Mouse (Mus musculus): ENCODE data around the gene Pgk2. TPM values are rescaled to one million over a fixed set of nuclear protein-coding genes. Genes with fewer than 3 reads are reported as not detected.
"Not testable (repeated sequence)": the region's sequence is repeated elsewhere in the genome, so short reads cannot be mapped to it uniquely, and the experiment has no call there.

The Pgk2 gene
- polyA plus RNA-seq (2011; ENCODE audit: insufficient read length, low read depth, missing spikeins) = not detected in 2 replicates

- Histone ChIP-seq H3K27ac (ENCODE audit: insufficient read depth, low read length) (no peak within 1 kb of the TSS), H3K4me1 (ENCODE audit: control insufficient read depth, insufficient read depth, low read length) (no peaks in the 10 kb centered on the region), H3K4me3 (ENCODE audit: insufficient read depth, low read length) (no peak within 1 kb of the TSS)
- TF ChIP-seq POLR2A (IDR thresholded peaks at IDR 0.05; ENCODE audit: low read depth, low read length) (no peak), CTCF (IDR thresholded peaks at IDR 0.05; ENCODE audit: borderline replicate concordance, insufficient read depth, low read length) (no peak)
These were observed at the start of gene Pgk2 for GRCm38 (mm10) chr17:40208540-40208939. Gene Pgk2 (minus strand): TSS chr17:40208640.

DNA sequence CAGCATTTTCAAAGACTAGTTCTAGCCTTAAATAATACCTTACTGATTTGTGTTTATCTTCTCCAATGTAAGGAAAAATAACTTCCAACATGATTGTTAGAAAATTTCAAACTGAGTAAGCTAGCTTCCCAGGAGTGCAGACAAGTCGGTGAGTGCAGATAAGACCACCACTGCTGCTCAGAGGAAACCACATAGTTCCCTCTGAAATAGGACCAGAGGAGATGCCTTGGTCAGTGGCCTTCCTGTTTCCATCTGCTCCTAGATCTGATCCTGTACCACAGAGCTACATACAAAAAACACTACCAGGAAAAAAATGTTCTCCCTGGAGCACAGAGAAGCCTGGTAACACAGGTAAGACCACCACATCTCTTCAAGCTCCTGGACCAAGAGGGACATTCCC, 44.0 kb upstream of the Pgk2 start:
- no peak overlapping the region for H3K4me3 ChIP-seq (ENCODE audit: insufficient read depth, low read length)
- no peak for TF ChIP-seq CTCF (IDR thresholded peaks at IDR 0.05; ENCODE audit: borderline replicate concordance, insufficient read depth, low read length)
- TF ChIP-seq POLR2A (IDR thresholded peaks at IDR 0.05; ENCODE audit: low read depth, low read length) = no peak
- H3K27ac ChIP-seq (ENCODE audit: insufficient read depth, low read length) = no peak overlapping the region
- H3K4me1 ChIP-seq (ENCODE audit: control insufficient read depth, insufficient read depth, low read length) = no peaks in the 10 kb centered on the region

GRCm38 (mm10) chr17:40242135-40242534, 33.7 kb upstream of the Pgk2 start, which contains the start of gene Crisp3:
Gene Crisp3 (minus strand): TSS chr17:40242288.
- Histone ChIP-seq H3K27ac (ENCODE audit: insufficient read depth, low read length) (no peak within 1 kb of the TSS), H3K4me1 (ENCODE audit: control insufficient read depth, insufficient read depth, low read length) (no peaks in the 10 kb centered on the region), H3K4me3 (ENCODE audit: insufficient read depth, low read length) (no peak within 1 kb of the TSS)
- TF ChIP-seq CTCF (IDR thresholded peaks at IDR 0.05; ENCODE audit: borderline replicate concordance, insufficient read depth, low read length) (no peak), POLR2A (IDR thresholded peaks at IDR 0.05; ENCODE audit: low read depth, low read length) (no peak)

DNA sequence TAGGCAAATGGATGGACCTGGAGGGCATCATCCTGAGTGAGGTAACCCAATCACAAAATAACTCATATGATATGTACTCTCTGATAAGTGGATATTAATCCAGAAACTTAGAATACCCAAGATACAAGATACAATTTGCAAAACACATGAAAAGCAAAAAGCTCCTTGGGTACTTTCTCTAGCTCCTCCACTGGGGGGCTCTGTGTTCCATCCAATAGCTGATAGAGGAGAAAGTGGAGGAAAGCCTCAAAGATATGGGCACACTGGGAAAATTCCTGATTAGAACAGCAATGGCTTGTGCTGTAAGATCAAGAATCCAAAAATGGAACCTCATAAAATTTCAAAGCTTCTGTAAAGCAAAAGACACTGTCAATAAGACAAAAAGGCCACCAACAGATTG, 6.6 kb downstream of the Pgk2 start:
- H3K27ac ChIP-seq (ENCODE audit: insufficient read depth, low read length); H3K4me1 ChIP-seq (ENCODE audit: control insufficient read depth, insufficient read depth, low read length); H3K4me3 ChIP-seq (ENCODE audit: insufficient read depth, low read length): not testable (repeated sequence)

DNA sequence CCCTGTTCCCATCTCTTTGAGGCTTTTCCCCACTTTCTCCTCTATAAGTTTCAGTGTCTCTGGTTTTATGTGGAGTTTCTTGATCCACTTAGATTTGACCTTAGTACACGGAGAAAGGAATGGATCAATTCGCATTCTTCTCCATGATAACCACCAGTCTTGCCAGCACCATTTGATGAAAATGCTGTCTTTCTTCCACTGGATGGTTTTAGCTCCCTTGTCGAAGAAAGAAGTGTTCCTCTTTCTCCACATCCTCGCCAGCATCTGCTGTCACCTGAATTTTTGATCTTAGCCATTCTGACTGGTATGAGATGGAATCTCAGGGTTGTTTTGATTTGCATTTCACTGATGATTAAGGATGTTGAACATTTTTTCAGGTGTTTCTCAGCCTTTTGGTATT, 18.2 kb downstream of the Pgk2 start:
- H3K27ac ChIP-seq (ENCODE audit: insufficient read depth, low read length); H3K4me1 ChIP-seq (ENCODE audit: control insufficient read depth, insufficient read depth, low read length); H3K4me3 ChIP-seq (ENCODE audit: insufficient read depth, low read length): not testable (repeated sequence)

DNA sequence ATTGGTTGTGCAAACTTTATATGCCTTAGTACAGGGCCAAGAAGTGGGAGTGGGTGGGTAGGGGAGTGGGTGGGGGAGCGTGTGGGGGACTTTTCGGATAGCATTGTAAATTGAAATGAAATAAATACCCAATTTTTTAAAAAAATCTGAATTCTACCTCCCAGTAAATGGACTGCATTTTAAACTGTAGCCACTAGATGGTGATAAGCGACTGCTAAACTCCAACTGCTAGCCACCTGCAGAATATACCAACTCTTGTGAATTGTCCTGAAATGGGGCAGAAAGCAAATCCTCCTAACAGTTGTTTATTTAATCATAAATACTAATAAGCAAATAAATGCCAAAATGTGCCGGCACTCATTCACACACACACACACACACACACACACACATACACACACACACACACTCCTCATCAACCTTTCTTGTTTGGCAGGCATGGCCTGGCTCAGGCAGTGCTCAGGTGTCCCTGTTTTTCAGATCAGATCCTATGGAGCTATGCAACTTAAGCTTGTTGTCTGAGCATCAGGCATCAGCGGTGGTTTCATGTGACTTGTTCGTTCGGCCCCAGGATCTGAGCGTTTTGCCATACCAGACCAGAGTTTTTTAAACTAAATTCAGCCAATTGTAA, 50.6 kb downstream of the Pgk2 start:
- not testable (repeated sequence) for H3K4me1 ChIP-seq (ENCODE audit: control insufficient read depth, insufficient read depth, low read length); H3K27ac ChIP-seq (ENCODE audit: insufficient read depth, low read length); H3K4me3 ChIP-seq (ENCODE audit: insufficient read depth, low read length)

Other genes with a start within 250 kb of the Pgk2 start
- gene AC192777.2, start 113.2 kb downstream of the Pgk2 start, polyA plus RNA-seq (2011; ENCODE audit: insufficient read length, low read depth, missing spikeins) = not detected in 2 replicates
- gene Crisp3, start 33.6 kb upstream of the Pgk2 start, polyA plus RNA-seq (2011; ENCODE audit: insufficient read length, low read depth, missing spikeins) = not detected in 2 replicates
- not detected in 2 replicates for gene Crisp1, start 110.6 kb upstream of the Pgk2 start, polyA plus RNA-seq (2011; ENCODE audit: insufficient read length, low read depth, missing spikeins)

All from embryonic fibroblast, embryonic 13.5 days (primary cell).